Mouse (Mus musculus) embryonic facial prominence, embryonic 13.5 days (tissue): ENCODE results near the gene Pdcd4. TPM values are rescaled to one million over a fixed set of nuclear protein-coding genes. Genes with fewer than 3 reads are reported as not detected.
A peak's percentile ranks its signal among the peaks of the same experiment; 100 is the strongest.

ENCODE experiments used
- ATAC-seq: fragments of 200-750 bp; cut with Nextera tagmentation; 2 replicates; pipeline ENCODE4 v1.8.0; 2017; ENCODE audit warnings: low read depth; ENCODE audit not compliant: insufficient number of reproducible peaks, insufficient read depth, low FRiP score, low TSS enrichment
- H3K27ac ChIP-seq: fragments of 300-500 bp; sonication (generic); 2 replicates; pipeline ENCODE4 v1.5.1; 2015; ENCODE audit warnings: moderate library complexity, mild to moderate bottlenecking, inconsistent platforms
- H3K27me3 ChIP-seq: fragments of 300-500 bp; sonication (generic); 2 replicates; pipeline ENCODE4 v1.6.1; 2015; ENCODE audit warnings: mild to moderate bottlenecking, inconsistent platforms
- H3K36me3 ChIP-seq: fragments of 300-500 bp; sonication (generic); 2 replicates; pipeline ENCODE4 v1.6.1; 2015; ENCODE audit warnings: mild to moderate bottlenecking, inconsistent platforms
- H3K4me1 ChIP-seq: fragments of 300-500 bp; sonication (generic); 2 replicates; pipeline ENCODE4 v1.6.1; 2015; ENCODE audit warnings: inconsistent platforms
- H3K4me2 ChIP-seq: fragments of 300-500 bp; sonication (generic); 2 replicates; pipeline ENCODE4 v1.6.1; 2015; ENCODE audit warnings: moderate library complexity, mild to moderate bottlenecking, inconsistent platforms
- H3K4me3 ChIP-seq: fragments of 300-500 bp; sonication (generic); 2 replicates; pipeline ENCODE4 v1.5.1; 2015; ENCODE audit warnings: mild to moderate bottlenecking, inconsistent platforms
- H3K9ac ChIP-seq: fragments of 300-500 bp; sonication (generic); 2 replicates; pipeline ENCODE4 v1.6.1; 2015; ENCODE audit warnings: mild to moderate bottlenecking, inconsistent platforms
- H3K9me3 ChIP-seq: fragments of 300-500 bp; sonication (generic); 2 replicates; pipeline ENCODE4 v1.6.1; 2016; ENCODE audit warnings: inconsistent platforms
- WGBS: fragments of 180-500 bp; shearing (Covaris S2); methylation state at CpG from one replicate; pipeline ENCODE4 v1.1.7; 2015; ENCODE audit warnings: mixed read lengths; 5-methylcytosine and 5-hydroxymethylcytosine counted together
- polyA plus RNA-seq: library from polyadenylated mRNA; unstranded; fragments of >200 nt; fragmentation: Nextera tagmentation; extraction: Ambion mirVana; gene quantifications from 2 replicates; pipeline ENCODE4 v1.2.1, GENCODE M21; 2015

Pdcd4 gene
- polyA plus RNA-seq, 1 experiment from 2014 or later: 130 TPM

DNA sequence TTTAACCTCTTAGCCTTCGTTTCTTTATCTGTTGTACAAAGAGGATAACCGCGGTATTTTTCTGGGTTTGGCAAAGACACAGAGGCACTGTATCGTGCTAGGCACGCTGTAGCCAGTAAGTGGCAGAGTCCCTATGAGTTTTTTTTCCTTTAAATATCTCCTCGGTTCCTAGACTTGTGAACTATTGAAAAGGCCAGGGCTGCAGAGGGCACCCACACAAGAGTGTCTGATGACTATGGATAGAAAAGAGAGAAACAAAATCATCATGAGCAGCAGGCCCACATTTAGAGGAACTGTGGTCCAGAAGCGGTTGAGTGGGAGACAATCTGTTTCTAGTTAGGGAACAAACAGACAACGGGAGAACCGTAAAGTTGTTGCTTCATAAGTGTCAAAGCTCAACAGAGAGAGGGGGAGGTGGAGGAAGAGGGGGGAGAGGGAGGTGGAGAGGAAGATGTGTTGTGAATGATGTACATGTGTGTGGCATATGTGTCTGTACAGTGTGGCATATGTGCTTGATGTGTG is 868 bp downstream of the Pdcd4 start:
- H3K36me3 ChIP-seq: no peaks in the 10 kb centered on the region
- WGBS: 38% methylated on average over 9 of the region's 9 CpGs
- no peaks in the 10 kb centered on the region for H3K9me3 ChIP-seq
- H3K27me3 ChIP-seq: no peaks in the 10 kb centered on the region
- ATAC-seq: 0 out of 2 replicates have a peak, but pooled peaks have one; percentile 10
- peak overlapping the region; percentile 24; the same call in 1 of the 2 replicates for H3K4me2 ChIP-seq
- H3K27ac ChIP-seq: peak overlapping the region; percentile 89
- no peak overlapping the region for H3K4me3 ChIP-seq
- H3K9ac ChIP-seq: no peak overlapping the region
- peaks cover 44% of the 10 kb centered on the region for H3K4me1 ChIP-seq

DNA sequence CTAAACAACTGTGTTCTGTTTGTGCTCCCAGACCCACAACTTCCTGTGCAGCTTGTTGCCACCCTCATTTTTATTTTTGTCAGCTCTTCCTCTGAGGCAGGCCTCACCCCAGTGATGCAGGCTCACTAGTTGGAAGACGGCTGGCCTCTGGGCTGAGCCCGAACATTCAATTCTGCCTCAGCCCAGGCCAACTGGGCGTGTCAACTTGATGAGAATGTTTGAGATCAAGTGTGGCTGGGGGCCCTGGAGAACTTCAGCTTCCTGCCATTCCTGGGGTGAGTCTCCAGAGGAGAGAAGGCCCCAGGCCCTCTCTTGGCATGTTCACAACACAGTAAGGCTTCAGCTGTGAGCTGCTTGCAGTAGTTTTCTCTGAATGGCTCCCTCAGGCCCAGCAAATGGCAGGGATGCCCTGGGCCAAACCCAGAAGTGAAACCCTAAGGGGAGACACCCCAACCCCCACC is 1.7 kb downstream of the Pdcd4 start:
- H3K9me3 ChIP-seq: no peaks in the 10 kb centered on the region
- no peaks in the 10 kb centered on the region for H3K27me3 ChIP-seq
- H3K4me2 ChIP-seq: no peak overlapping the region
- 56% methylated on average over 3 of the region's 3 CpGs for WGBS
- no peak for ATAC-seq
- no peak overlapping the region for H3K4me3 ChIP-seq
- peaks cover 51% of the 10 kb centered on the region for H3K4me1 ChIP-seq
- H3K36me3 ChIP-seq: no peaks in the 10 kb centered on the region
- no peak overlapping the region for H3K9ac ChIP-seq
- H3K27ac ChIP-seq: peak overlapping the region; percentile 89

DNA sequence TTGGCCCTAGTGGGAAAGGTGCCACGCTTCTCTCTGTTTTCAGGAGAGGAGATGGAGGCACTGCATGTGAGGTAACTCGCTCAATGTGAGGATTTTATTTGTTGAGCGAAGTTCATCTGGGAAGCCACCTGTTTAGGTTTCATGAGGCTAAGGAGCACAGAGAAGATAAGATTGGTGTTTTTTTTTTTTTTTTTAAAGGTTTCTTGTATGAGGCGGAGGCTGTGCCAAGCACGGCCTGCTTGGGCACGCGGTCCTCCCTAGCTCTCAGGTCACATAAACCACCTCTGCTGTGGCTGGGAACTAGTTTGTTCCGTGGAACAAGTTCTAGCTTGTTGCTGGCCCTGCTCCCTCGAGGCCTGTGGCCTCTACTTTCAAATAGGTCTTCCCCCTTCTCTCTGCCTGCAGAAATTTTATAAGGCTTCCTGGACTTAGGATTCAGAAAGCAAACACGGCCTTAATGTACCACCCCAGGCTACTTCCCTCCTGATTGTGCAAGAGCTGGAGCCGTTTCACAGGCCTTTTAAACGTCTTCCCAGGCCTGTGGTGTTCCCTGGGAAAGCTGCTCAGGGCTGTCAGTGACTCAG is 2.6 kb downstream of the Pdcd4 start:
- H3K27ac ChIP-seq: peak overlapping the region; percentile 89
- H3K9me3 ChIP-seq: no peaks in the 10 kb centered on the region
- ATAC-seq: no peak
- no peak overlapping the region for H3K4me2 ChIP-seq
- peaks cover 55% of the 10 kb centered on the region for H3K4me1 ChIP-seq
- no peaks in the 10 kb centered on the region for H3K27me3 ChIP-seq
- H3K9ac ChIP-seq: no peak overlapping the region
- H3K4me3 ChIP-seq: no peak overlapping the region
- H3K36me3 ChIP-seq: no peaks in the 10 kb centered on the region
- 64% methylated on average over 12 of the region's 12 CpGs for WGBS

DNA sequence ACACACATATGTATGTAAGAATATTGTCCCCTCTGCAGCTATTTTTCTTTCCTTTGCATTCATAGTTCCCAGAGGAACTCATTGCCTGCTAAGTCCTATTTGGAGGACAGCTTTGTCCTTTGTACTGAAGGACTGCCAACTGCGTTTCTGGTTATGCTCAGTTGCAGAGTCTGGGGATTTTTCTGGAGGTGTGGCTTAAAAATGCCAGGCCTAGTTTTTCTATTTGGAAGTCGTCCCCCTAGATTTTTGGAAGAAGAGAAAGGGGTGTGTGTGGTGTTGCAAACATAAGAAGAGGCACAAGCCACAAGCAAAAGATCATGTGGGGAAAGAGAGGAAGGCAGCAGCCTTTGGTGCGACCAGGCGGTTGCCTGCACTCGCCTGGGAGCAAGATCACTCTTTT is 6.0 kb downstream of the Pdcd4 start:
- Histone ChIP-seq H3K4me2 (no peak overlapping the region), H3K27ac (peak overlapping the region; percentile 57), H3K9me3 (no peaks in the 10 kb centered on the region), H3K36me3 (no peaks in the 10 kb centered on the region), H3K27me3 (no peaks in the 10 kb centered on the region), H3K4me1 (peaks cover 52% of the 10 kb centered on the region), H3K9ac (no peak overlapping the region), H3K4me3 (no peak overlapping the region)
- no peak for ATAC-seq
- 62% methylated on average over 5 of the region's 5 CpGs for WGBS

DNA sequence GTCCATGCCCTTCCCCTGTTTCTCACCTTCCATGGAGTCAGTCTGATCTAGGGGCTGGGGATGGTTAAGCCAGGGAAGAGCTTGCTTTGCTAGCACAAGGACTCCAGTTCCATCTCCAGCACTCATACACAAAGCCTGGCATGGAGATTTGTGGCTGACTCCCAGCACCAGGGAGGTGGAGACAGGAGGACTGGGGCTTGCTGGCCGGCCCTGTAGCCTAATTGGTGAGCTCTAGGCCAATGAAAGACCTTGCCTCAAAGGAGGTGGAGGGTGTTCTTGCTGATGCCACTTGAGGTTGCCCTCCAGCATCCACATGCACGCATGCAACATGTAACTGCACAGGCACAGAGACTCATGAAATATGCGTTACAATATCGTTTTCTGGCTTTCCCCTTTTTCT is 6.5 kb downstream of the Pdcd4 start:
- Histone ChIP-seq H3K4me3 (no peak overlapping the region), H3K27ac (peak overlapping the region; percentile 57), H3K27me3 (no peaks in the 10 kb centered on the region), H3K4me1 (peaks cover 47% of the 10 kb centered on the region), H3K4me2 (no peak overlapping the region), H3K9me3 (no peaks in the 10 kb centered on the region), H3K9ac (no peak overlapping the region), H3K36me3 (no peaks in the 10 kb centered on the region)
- no peak for ATAC-seq
- 72% methylated on average over 4 of the region's 4 CpGs for WGBS

DNA sequence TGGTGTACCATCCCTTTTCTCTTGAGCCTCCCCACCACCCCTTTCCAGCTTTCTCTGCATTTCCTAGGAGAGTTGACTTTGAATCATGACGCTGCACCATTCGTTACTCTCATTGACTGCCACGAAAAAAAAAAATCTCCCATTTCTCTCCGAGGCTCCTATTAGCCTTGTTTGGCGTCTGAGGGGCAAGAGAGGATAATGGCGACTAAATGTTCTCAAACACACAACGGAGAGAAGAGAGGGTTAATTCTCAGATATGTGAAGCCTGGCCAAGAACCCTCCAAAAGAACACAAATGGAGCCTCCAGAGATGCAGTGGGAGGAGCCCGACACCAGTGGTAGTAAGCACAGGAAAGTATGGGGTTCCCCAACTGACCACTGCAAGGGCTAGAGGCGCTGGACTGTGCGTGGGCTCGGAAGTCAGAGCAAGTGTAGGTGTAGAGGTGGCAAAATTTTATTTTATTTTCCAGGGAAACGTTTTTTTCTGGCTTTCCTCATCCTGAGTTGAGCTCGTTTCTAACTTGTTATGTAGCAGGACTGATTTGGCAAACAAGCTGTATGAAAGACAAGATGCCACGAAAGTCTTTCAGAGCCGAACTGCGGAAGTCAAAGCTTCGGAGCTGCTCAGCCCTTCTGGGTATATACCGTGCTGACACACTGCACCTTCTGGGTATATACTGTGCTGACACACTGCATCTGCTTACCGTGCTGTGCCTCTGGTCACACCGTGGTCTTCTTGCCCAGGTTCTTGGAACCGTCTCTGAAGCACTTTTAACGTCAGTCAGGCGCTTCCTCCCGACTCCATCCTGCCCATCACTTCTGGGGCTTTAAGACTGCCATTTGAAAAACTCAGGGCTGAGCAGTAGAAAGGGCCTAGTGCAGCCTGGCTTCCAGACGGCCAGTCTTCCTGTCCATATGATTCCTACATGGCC is 7.2 kb downstream of the Pdcd4 start:
- WGBS: 80% methylated on average over 25 of the region's 25 CpGs
- no peaks in the 10 kb centered on the region for H3K27me3 ChIP-seq
- no peaks in the 10 kb centered on the region for H3K9me3 ChIP-seq
- no peak overlapping the region for H3K9ac ChIP-seq
- no peaks in the 10 kb centered on the region for H3K36me3 ChIP-seq
- no peak overlapping the region for H3K4me3 ChIP-seq
- no peak for ATAC-seq
- H3K4me1 ChIP-seq: peaks cover 40% of the 10 kb centered on the region
- peak overlapping the region; percentile 57 for H3K27ac ChIP-seq
- H3K4me2 ChIP-seq: no peak overlapping the region

DNA sequence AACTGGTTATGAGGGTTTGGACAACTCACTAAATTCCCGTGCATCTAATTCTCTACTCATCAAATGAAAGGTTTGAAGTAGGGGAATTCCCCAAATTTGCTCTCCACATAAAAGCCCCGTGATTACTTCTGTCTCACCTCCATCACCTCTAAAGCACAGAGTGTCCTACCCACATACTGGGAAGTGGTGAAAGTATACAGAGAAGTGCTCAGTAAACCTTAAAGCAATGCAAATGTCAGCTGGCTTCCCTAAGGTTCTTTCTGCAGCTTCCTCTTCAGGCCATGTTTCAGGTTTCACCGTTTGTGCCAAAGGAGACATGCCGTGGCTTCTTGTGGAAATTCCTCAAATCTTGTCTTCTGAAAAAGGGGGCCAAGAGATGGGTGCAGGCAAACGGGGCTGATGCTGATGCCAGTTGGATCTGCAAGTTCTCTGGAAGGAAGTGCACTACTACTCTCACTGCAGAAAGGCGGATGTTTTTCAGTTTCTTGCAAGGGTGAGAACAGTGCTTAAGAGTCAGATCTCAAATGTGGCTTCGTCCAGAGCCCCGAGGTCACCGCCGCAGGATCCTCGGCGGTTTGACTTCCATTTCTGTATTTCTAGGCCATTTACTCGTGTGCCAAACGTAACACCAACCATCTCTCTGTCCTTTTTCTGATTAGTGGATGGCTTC is 8.0 kb downstream of the Pdcd4 start:
- Histone ChIP-seq H3K9ac (no peak overlapping the region), H3K27ac (no peak overlapping the region), H3K4me3 (no peak overlapping the region), H3K4me2 (no peak overlapping the region), H3K9me3 (no peaks in the 10 kb centered on the region), H3K36me3 (no peaks in the 10 kb centered on the region), H3K4me1 (peaks cover 32% of the 10 kb centered on the region), H3K27me3 (no peaks in the 10 kb centered on the region)
- no peak for ATAC-seq
- WGBS: 84% methylated on average over 14 of the region's 14 CpGs

DNA sequence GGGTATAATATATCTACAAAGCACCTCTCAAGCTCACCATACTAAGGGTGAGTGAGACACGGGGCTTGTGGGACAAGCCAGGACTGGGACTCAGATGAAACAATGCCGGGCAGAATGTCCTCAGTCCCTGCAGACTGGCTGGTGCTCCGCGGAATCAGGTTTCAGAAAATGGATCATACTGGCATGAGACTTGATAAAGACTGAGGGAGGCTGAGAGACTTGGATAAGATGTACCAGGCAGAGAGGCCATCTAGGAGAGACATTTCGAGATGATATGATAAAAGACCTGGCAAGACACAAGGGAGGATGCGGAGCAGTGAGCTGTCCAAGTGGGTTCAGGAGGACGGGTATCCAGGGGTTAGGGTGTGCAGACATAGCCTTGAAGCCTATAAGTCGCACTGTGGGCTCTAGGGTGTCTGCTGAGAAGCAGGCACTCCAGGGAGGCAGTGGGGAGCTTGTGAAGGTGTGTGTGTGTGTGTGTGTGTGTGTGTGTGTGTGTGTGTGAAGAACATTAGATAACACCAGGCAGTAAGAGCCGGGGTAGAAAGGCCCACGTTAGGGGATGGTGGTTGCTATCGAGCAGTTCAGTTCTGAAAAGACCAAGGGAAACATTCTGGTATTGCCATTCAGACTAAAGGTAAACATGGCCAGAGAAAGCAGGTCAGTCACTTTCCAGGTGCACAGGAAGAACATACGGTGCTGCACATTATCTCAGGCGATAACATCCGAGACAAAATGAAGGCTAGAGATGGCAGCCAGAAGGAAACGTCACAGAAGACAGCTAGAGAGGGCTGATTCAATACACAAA is 10.1 kb downstream of the Pdcd4 start:
- H3K27me3 ChIP-seq: no peaks in the 10 kb centered on the region
- H3K36me3 ChIP-seq: no peaks in the 10 kb centered on the region
- peak overlapping the region; percentile 95 for H3K4me3 ChIP-seq
- no peaks in the 10 kb centered on the region for H3K9me3 ChIP-seq
- peak overlapping the region; percentile 95 for H3K27ac ChIP-seq
- H3K4me2 ChIP-seq: peak overlapping the region; percentile 66
- whole genome bisulfite sequencing: 54% methylated on average over 15 of the region's 15 CpGs
- no peak for ATAC-seq
- H3K4me1 ChIP-seq: peaks cover 46% of the 10 kb centered on the region
- peak overlapping the region; percentile 94 for H3K9ac ChIP-seq

DNA sequence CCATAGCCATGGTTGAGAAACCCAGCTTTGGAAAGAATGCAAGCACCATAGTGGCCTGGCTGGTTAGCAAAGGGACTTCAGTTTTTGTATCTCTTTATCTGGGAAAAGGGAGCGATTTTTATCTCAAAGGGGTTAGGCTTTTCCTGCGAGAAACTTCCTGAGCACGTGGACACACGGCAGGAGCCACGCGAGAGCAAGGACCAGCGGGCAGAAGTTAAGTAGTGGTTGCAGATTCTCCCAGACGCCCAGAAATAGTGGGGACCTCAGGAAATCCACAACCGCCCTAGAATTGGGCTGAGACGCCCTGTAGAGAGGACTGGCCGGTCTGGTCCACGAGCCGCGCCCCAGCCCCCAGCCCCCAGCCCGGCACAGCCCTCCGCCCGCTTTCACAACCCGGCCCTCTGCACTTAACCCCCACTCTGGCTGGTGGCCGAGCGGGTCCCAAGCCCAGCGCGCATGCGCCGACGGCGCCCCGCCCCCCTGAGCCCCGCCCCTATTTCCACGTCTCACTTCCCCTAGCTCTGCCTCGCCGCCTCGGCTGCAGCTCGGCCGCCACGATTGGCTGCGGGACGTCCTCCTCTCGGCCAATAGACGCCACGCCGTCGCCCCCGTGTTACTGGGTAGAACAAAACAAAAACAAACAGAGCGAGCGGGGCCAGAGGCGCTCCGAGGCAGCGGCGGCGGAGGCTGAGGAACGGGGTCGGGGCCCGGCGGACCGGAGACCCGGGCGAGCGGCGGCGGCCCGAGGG is 10.9 kb downstream of the Pdcd4 start:
- Histone ChIP-seq H3K9ac (peak overlapping the region; percentile 94), H3K9me3 (no peaks in the 10 kb centered on the region), H3K4me2 (peak overlapping the region; percentile 67), H3K4me1 (peaks cover 49% of the 10 kb centered on the region), H3K27ac (peak overlapping the region; percentile 95), H3K4me3 (peak overlapping the region; percentile 95), H3K36me3 (no peaks in the 10 kb centered on the region), H3K27me3 (no peaks in the 10 kb centered on the region)
- under 1% methylated on average over 61 of the region's 61 CpGs for WGBS
- peak; percentile 98 for ATAC-seq

DNA sequence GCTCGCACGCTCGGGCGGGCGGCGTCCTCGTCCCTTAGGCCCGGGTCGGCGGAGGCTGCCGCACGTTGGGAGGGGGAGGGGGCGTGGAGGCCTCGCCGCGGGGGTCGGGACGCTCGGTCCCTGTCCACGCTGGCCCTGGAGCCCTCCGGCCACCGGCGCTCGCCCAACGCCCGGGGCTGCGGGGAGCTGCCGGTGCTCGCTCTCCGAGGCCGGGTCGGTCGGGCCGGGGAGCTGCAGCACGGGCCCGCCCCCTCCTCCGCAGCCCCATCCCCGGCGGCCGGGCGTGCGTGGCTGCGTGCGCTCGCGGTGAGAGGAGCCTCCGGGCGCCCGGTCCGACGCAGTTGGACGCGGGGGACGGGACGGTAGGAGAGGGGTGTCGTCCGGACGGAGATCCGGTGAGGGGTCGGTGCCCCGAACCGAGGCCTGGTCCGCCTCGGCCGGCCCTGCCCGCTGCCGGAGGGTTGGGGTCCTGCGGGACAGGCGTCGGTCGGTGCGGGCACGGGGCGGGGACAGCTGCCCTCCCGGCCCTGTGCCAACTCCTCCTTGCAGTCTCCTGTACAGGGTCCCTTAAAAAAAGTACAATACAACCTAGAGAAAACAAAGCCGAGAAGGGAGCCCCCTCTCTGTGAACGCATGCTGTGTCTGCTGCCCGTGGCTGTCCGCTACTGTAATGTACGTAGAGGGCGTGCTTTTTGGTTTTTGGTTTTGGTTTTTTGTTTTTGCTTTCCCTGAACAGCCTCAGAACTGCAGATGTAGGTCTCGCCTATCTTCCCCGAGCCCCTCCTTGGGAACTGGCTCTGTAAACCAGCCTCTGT is 11.7 kb downstream of the Pdcd4 start:
- H3K36me3 ChIP-seq: no peaks in the 10 kb centered on the region
- peak overlapping the region; percentile 95 for H3K27ac ChIP-seq
- H3K27me3 ChIP-seq: no peaks in the 10 kb centered on the region
- H3K4me1 ChIP-seq: peaks cover 42% of the 10 kb centered on the region
- peak overlapping the region; percentile 95 for H3K4me3 ChIP-seq
- peak overlapping the region; percentile 94 for H3K9ac ChIP-seq
- peak overlapping the region; percentile 67 for H3K4me2 ChIP-seq
- under 1% methylated on average over 73 of the region's 83 CpGs for WGBS
- ATAC-seq: peak; percentile 62
- no peaks in the 10 kb centered on the region for H3K9me3 ChIP-seq
